Mouse (Mus musculus) heart, adult 2 months (tissue): ENCODE measurements around the gene Cnksr1.

Source experiments
- CTCF ChIP-seq: fragments of 200-600 bp; IDR thresholded peaks from 2 replicates; pipeline ENCODE4 v1.8.1; 2022; ENCODE audit warnings: antibody characterized with exemption, mild to moderate bottlenecking, moderate library complexity
- EP300 ChIP-seq: fragments of 200-500 bp; IDR thresholded peaks from 2 replicates; pipeline ENCODE4 v1.6.1; 2011; ENCODE audit warnings: low read depth, low read length, control low read depth; ENCODE audit not compliant: insufficient read depth
- POLR2A ChIP-seq: fragments of 200-500 bp; IDR thresholded peaks from 2 replicates; pipeline ENCODE4 v1.6.1; 2011; ENCODE audit warnings: mild to moderate bottlenecking, low read depth, low read length, control low read depth; ENCODE audit not compliant: insufficient read depth

GRCm38 (mm10) chr4:134246256-134246655, 8.1 kb upstream of the Cnksr1 start:
- TF ChIP-seq CTCF, result no peak
- TF ChIP-seq EP300, result no peak
- TF ChIP-seq POLR2A, result no peak
